Mouse (Mus musculus) inflammation-experienced regulatory T-cells (primary cell): Measurements from ENCODE around the gene Zfand6. TPM values are rescaled to one million over a fixed set of nuclear protein-coding genes. Genes with fewer than 3 reads are reported as not detected.

Source experiments
- polyA plus RNA-seq, 2 experiments: library from polyadenylated mRNA; unstranded; fragments of 100-300 nt; shearing (Covaris generic); gene quantifications; one replicate each; pipeline ENCODE4 v1.2.1; 2017

Gene Zfand6
- polyA plus RNA-seq: 100 to 1,000 TPM; 187 to 227 TPM

GRCm38 (mm10) chr7:84689251-84690100 is at the start of gene Zfand6:
Zfand6 (minus strand) TSS chr7:84689959.

GRCm38 (mm10) chr7:84606293-84606749 is 83.4 kb downstream of the Zfand6 start, which contains the start of gene Fah:
Fah (minus strand) TSS chr7:84606722.

Other genes with a start within 250 kb of the Zfand6 start
- gene Gm2115, start 161.0 kb downstream of the Zfand6 start, polyA plus RNA-seq: under 1 TPM in 1 of 2 experiments, not detected in 1; 0.64 TPM
- gene Fah, start 83.2 kb downstream of the Zfand6 start, polyA plus RNA-seq: 10 to 100 TPM in 1 of 2 experiments, 1 to 10 TPM in 1; 5.7 to 12.3 TPM
- gene Olfr291, start 163.6 kb upstream of the Zfand6 start, polyA plus RNA-seq: not detected